Mouse (Mus musculus) C2C12 (cell line): ENCODE measurements at regions not wholly inside any gene's neighbourhood (a gene's known extent, or its start where the extent isn't known, plus 50 kb on each side); places are given as distances from the start of the nearest gene placed in this dataset.

Source experiments
- CEBPB ChIP-seq: IDR thresholded peaks from one replicate; pipeline ENCODE4 v1.6.1; 2011; ENCODE audit warnings: low read depth, mild to moderate bottlenecking, control low read depth, moderate library complexity
- CTCF ChIP-seq: IDR thresholded peaks from one replicate; pipeline ENCODE4 v1.5.1; 2011; ENCODE audit not compliant: control insufficient read depth, insufficient read depth, insufficient read length
- MYOD1 ChIP-seq: IDR thresholded peaks from one replicate; pipeline ENCODE4 v1.6.1; 2011; ENCODE audit warnings: low read depth; ENCODE audit not compliant: control insufficient read depth, insufficient read length
- USF1 ChIP-seq: IDR thresholded peaks from one replicate; pipeline ENCODE4 v1.6.1; 2011; ENCODE audit warnings: low read depth, mild to moderate bottlenecking, control low read depth, moderate library complexity

DNA sequence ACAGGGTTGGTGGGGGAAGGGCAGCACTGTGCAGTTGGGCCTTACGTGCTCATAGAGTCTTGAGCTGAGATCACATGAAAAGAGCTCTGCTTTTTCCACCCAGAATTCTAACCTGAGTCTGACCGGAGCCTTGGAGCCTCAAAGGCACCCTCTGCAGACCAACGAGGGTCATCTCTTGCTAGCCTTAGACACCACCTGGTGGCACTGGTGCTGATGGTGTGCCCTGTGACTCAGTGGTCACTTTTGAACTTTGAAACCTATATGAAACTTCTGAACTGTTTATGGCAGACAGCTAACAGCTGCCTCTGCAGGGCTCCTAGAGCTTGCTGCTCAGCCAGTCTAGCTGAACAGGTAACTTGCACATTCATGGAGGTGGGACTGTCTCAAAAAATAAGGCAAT is 118.5 kb downstream of the Zfp706 start:
- TF ChIP-seq CTCF (peak; percentile 27), CEBPB (no peak), MYOD1 (no peak), USF1 (no peak)
